Mouse (Mus musculus) limb, embryonic 15.5 days (tissue): ENCODE data around the gene Rhox4a. TPM values are rescaled to one million over a fixed set of nuclear protein-coding genes. Genes with fewer than 3 reads are reported as not detected.
"Not testable (repeated sequence)": the region's sequence is repeated elsewhere in the genome, so short reads cannot be mapped to it uniquely, and the experiment has no call there.

Source experiments
- ATAC-seq: fragments of 200-750 bp; cut with Nextera tagmentation; 2 replicates; pipeline ENCODE4 v1.8.0; 2017; ENCODE audit warnings: low read depth, moderate TSS enrichment; ENCODE audit not compliant: insufficient number of reproducible peaks, low FRiP score, low TSS enrichment
- H3K27ac ChIP-seq: fragments of 300-500 bp; sonication (generic); 2 replicates; pipeline ENCODE4 v1.5.1; 2015; ENCODE audit warnings: moderate library complexity, mild to moderate bottlenecking, inconsistent platforms
- H3K27me3 ChIP-seq: fragments of 300-500 bp; sonication (generic); 2 replicates; pipeline ENCODE4 v1.6.1; 2015; ENCODE audit warnings: inconsistent platforms
- H3K36me3 ChIP-seq: fragments of 300-500 bp; sonication (generic); 2 replicates; pipeline ENCODE4 v1.6.1; 2015; ENCODE audit warnings: inconsistent platforms
- H3K4me1 ChIP-seq: fragments of 300-500 bp; sonication (generic); 2 replicates; pipeline ENCODE4 v1.6.1; 2015; ENCODE audit warnings: inconsistent platforms
- H3K4me2 ChIP-seq: fragments of 300-500 bp; sonication (generic); 2 replicates; pipeline ENCODE4 v1.6.1; 2015; ENCODE audit warnings: mild to moderate bottlenecking, inconsistent platforms
- H3K4me3 ChIP-seq: fragments of 300-500 bp; sonication (generic); 2 replicates; pipeline ENCODE4 v1.5.1; 2015; ENCODE audit warnings: mild to moderate bottlenecking, inconsistent platforms
- H3K9ac ChIP-seq: fragments of 300-500 bp; sonication (generic); 2 replicates; pipeline ENCODE4 v1.6.1; 2015; ENCODE audit warnings: inconsistent platforms
- H3K9me3 ChIP-seq: fragments of 300-500 bp; sonication (generic); 2 replicates; pipeline ENCODE4 v1.6.1; 2016; ENCODE audit warnings: inconsistent platforms
- WGBS: fragments of 180-500 bp; shearing (Covaris S2); methylation state at CpG from one replicate; pipeline ENCODE4 v1.1.7; 2015; 5-methylcytosine and 5-hydroxymethylcytosine counted together
- polyA plus RNA-seq: library from polyadenylated mRNA; unstranded; fragments of >200 nt; fragmentation: Nextera tagmentation; extraction: Ambion mirVana; gene quantifications from 2 replicates; pipeline ENCODE4 v1.2.1, GENCODE M21; 2015

Gene Rhox4a
- not detected in 2 replicates for polyA plus RNA-seq

- not testable (repeated sequence) for H3K36me3 ChIP-seq, ATAC-seq, H3K9ac ChIP-seq, H3K4me2 ChIP-seq, H3K9me3 ChIP-seq, H3K27ac ChIP-seq, H3K4me1 ChIP-seq, H3K4me3 ChIP-seq, H3K27me3 ChIP-seq
- 95% methylated on average over 11 of the region's 19 CpGs for WGBS
Observed at GRCm38 (mm10) chrX:37265038-37265437, at the start of gene Rhox4a. Gene Rhox4a, plus strand, starts transcription at chrX:37265338.

GRCm38 (mm10) chrX:37222158-37222557, 43.0 kb upstream of the Rhox4a start, which contains the start of gene Rhox1:
Gene Rhox1, minus strand, starts transcription at chrX:37222258.
- not testable (repeated sequence) for H3K36me3 ChIP-seq, H3K4me1 ChIP-seq, H3K27ac ChIP-seq, H3K4me3 ChIP-seq, ATAC-seq, H3K9ac ChIP-seq, H3K9me3 ChIP-seq, H3K4me2 ChIP-seq, H3K27me3 ChIP-seq
- WGBS = 58% methylated on average over 1 of the region's 1 CpGs

- H3K9ac ChIP-seq, ATAC-seq, H3K36me3 ChIP-seq, H3K4me2 ChIP-seq, H3K27ac ChIP-seq, H3K4me1 ChIP-seq, H3K27me3 ChIP-seq, H3K9me3 ChIP-seq, H3K4me3 ChIP-seq: not testable (repeated sequence)
- WGBS = 92% methylated on average over 2 of the region's 9 CpGs
Observed at GRCm38 (mm10) chrX:37244676-37245075, 20.5 kb upstream of the Rhox4a start, which contains the start of gene Rhox2a. Gene Rhox2a, plus strand, starts transcription at chrX:37244976.

- H3K4me3 ChIP-seq, ATAC-seq, H3K36me3 ChIP-seq, H3K4me2 ChIP-seq, H3K9me3 ChIP-seq, H3K4me1 ChIP-seq, H3K27ac ChIP-seq, H3K9ac ChIP-seq, H3K27me3 ChIP-seq: not testable (repeated sequence)
- WGBS = 93% methylated on average over 1 of the region's 3 CpGs
Observed at GRCm38 (mm10) chrX:37249619-37250018, 15.5 kb upstream of the Rhox4a start, which contains the start of gene Rhox3a. Gene Rhox3a, plus strand, starts transcription at chrX:37249919.

Other genes starting within 250 kb of the Rhox4a start
- gene Sowahd, start 216.5 kb upstream of the Rhox4a start, polyA plus RNA-seq = not detected in 2 replicates
- gene Rpl39, start 179.9 kb upstream of the Rhox4a start, polyA plus RNA-seq = 405 and 591 TPM in 2 replicates
- 14.9 and 15.0 TPM in 2 replicates for gene Upf3b, start 155.0 kb upstream of the Rhox4a start, polyA plus RNA-seq
- 13.8 and 14.4 TPM in 2 replicates for gene Nkap, start 138.5 kb upstream of the Rhox4a start, polyA plus RNA-seq
- not detected in 2 replicates for gene Akap14, start 96.5 kb upstream of the Rhox4a start, polyA plus RNA-seq
- 385 and 433 TPM in 2 replicates for gene Ndufa1, start 74.2 kb upstream of the Rhox4a start, polyA plus RNA-seq
- 12.5 and 12.6 TPM in 2 replicates for gene Rnf113a1, start 74.1 kb upstream of the Rhox4a start, polyA plus RNA-seq
- gene Gm9, start 54.3 kb upstream of the Rhox4a start, polyA plus RNA-seq = not detected in 2 replicates
- gene Rhox1, start 43.1 kb upstream of the Rhox4a start, polyA plus RNA-seq = not detected in 2 replicates
- not detected in 2 replicates for gene Rhox2a, start 20.4 kb upstream of the Rhox4a start, polyA plus RNA-seq
- not detected in 2 replicates for gene Rhox3a, start 15.4 kb upstream of the Rhox4a start, polyA plus RNA-seq
- not detected in 2 replicates for gene Rhox3a2, start 114.7 kb downstream of the Rhox4a start, polyA plus RNA-seq
- gene Rhox4a2, start 125.5 kb downstream of the Rhox4a start, polyA plus RNA-seq = 0.36 and 0.70 TPM in 2 replicates
- gene Rhox2b, start 146.7 kb downstream of the Rhox4a start, polyA plus RNA-seq = not detected in 2 replicates
- 0.26 and 0.65 TPM in 2 replicates for gene Rhox4b, start 167.2 kb downstream of the Rhox4a start, polyA plus RNA-seq
- gene Rhox2c, start 188.3 kb downstream of the Rhox4a start, polyA plus RNA-seq = not detected in 2 replicates
- not detected in 2 replicates for gene Rhox3c, start 193.2 kb downstream of the Rhox4a start, polyA plus RNA-seq
- not detected in 2 replicates for gene Rhox4c, start 215.0 kb downstream of the Rhox4a start, polyA plus RNA-seq
- gene Rhox2d, start 228.1 kb downstream of the Rhox4a start, polyA plus RNA-seq = not detected in 2 replicates
- gene Rhox4d, start 249.0 kb downstream of the Rhox4a start, polyA plus RNA-seq = not detected in 2 replicates